Mouse (Mus musculus) MEL (cell line): ENCODE measurements around the gene Cacna1h. TPM values are rescaled to one million over a fixed set of nuclear protein-coding genes. Genes with fewer than 3 reads are reported as not detected.

ENCODE experiments used
- DNase-seq: peaks from one replicate; pipeline ENCODE4 v3.0.0; 2011; ENCODE audit warnings: low read depth, low spot score
- H3K27ac ChIP-seq: 2 replicates; pipeline ENCODE4 v1.5.1; 2012; ENCODE audit warnings: low read depth, mild to moderate bottlenecking, control low read depth, low read length, moderate library complexity; ENCODE audit not compliant: control insufficient read depth
- H3K27me3 ChIP-seq, 2 experiments: fragments of 150-350 bp in 1 of 2; sonication (generic) in 1 of 2; 2 replicates each; pipeline ENCODE4 v1.6.1; 2012; ENCODE audit warnings: low read length in 2 of 2, mild to moderate bottlenecking in 2 of 2, improper control_type of control experiment in 1 of 2, moderate library complexity in 1 of 2; ENCODE audit not compliant: insufficient read depth in 2 of 2, control insufficient read depth in 1 of 2
- H3K36me3 ChIP-seq, 2 experiments: 2 replicates each; pipeline ENCODE4 v1.6.1; 2012 to 2014; ENCODE audit warnings: low read length in 2 of 2, improper control_type of control experiment in 1 of 2, inconsistent platforms in 1 of 2, mild to moderate bottlenecking in 1 of 2; ENCODE audit not compliant: insufficient read depth in 2 of 2, control insufficient read depth in 1 of 2
- H3K4me1 ChIP-seq, 2 experiments: fragments of 150-350 bp in 1 of 2; sonication (generic) in 1 of 2; 2 replicates each; pipeline ENCODE4 v1.6.1; 2012; ENCODE audit warnings: low read length in 2 of 2, improper control_type of control experiment in 1 of 2, mild to moderate bottlenecking in 1 of 2; ENCODE audit not compliant: insufficient read depth in 2 of 2, control insufficient read depth in 1 of 2
- H3K4me3 ChIP-seq, 2 experiments: fragments of 150-350 bp in 1 of 2; sonication (generic) in 1 of 2; 2 replicates each; pipeline ENCODE4 v1.5.1; 2012; ENCODE audit warnings: low read depth in 2 of 2, low read length in 2 of 2, mild to moderate bottlenecking in 2 of 2, moderate library complexity in 2 of 2, control low read depth in 1 of 2, improper control_type of control experiment in 1 of 2; ENCODE audit not compliant: control insufficient read depth in 1 of 2, insufficient read depth in 1 of 2
- H3K79me2 ChIP-seq: 2 replicates; pipeline ENCODE4 v1.6.1; 2012; ENCODE audit warnings: mild to moderate bottlenecking, low read length, moderate library complexity; ENCODE audit not compliant: control insufficient read depth, poor library complexity, insufficient read depth
- H3K9ac ChIP-seq: 2 replicates; pipeline ENCODE4 v1.6.1; 2012; ENCODE audit warnings: low read depth, mild to moderate bottlenecking, control low read depth, low read length, moderate library complexity; ENCODE audit not compliant: control insufficient read depth, poor library complexity, severe bottlenecking
- H3K9me3 ChIP-seq: fragments of 150-350 bp; sonication (generic); replicated peaks from 2 replicates; pipeline ENCODE4 v1.6.1; 2012; ENCODE audit warnings: mild to moderate bottlenecking, low read length, improper control_type of control experiment, moderate library complexity; ENCODE audit not compliant: insufficient read depth
- E2F4 ChIP-seq: IDR thresholded peaks from 2 replicates; pipeline ENCODE4 v1.6.1; 2011; ENCODE audit warnings: low read depth, low read length, improper control_type of control experiment, borderline replicate concordance
- JUND ChIP-seq: IDR thresholded peaks from 2 replicates; pipeline ENCODE4 v1.6.1; 2011; ENCODE audit warnings: low read depth, mild to moderate bottlenecking, improper control_type of control experiment, low read length
- KAT2A ChIP-seq: conservative IDR thresholded peaks from 2 replicates; pipeline ENCODE4 v1.6.1; 2012; ENCODE audit warnings: low read depth, low read length, improper control_type of control experiment, inconsistent platforms
- MAFK ChIP-seq: IDR thresholded peaks from 2 replicates; pipeline ENCODE4 v1.6.1; 2011; ENCODE audit warnings: low read depth, mild to moderate bottlenecking, low read length, improper control_type of control experiment, borderline replicate concordance
- MAX ChIP-seq: IDR thresholded peaks from 2 replicates; pipeline ENCODE4 v1.6.1; 2011; ENCODE audit warnings: low read length, improper control_type of control experiment
- MAZ ChIP-seq: IDR thresholded peaks from 2 replicates; pipeline ENCODE4 v1.6.1; 2012; ENCODE audit warnings: low read depth, mild to moderate bottlenecking, inconsistent platforms, low read length, improper control_type of control experiment
- MYB ChIP-seq: IDR thresholded peaks from 2 replicates; pipeline ENCODE4 v1.6.1; 2011; ENCODE audit warnings: mild to moderate bottlenecking, low read depth, low read length, improper control_type of control experiment
- POLR2AphosphoS5 ChIP-seq: IDR thresholded peaks from 2 replicates; pipeline ENCODE4 v1.6.1; 2012; ENCODE audit warnings: low read depth, borderline replicate concordance, mild to moderate bottlenecking, inconsistent platforms, low read length, moderate library complexity, mixed read lengths
- RCOR1 ChIP-seq: IDR thresholded peaks from 2 replicates; pipeline ENCODE4 v1.6.1; 2012; ENCODE audit warnings: low read depth, mild to moderate bottlenecking, inconsistent platforms, low read length, improper control_type of control experiment
- SIN3A ChIP-seq: IDR thresholded peaks from 2 replicates; pipeline ENCODE4 v1.6.1; 2012; ENCODE audit warnings: low read length, improper control_type of control experiment, inconsistent platforms
- SMC3 ChIP-seq: IDR thresholded peaks from 2 replicates; pipeline ENCODE4 v1.6.1; 2011; ENCODE audit warnings: low read depth, low read length, improper control_type of control experiment
- TCF12 ChIP-seq: IDR thresholded peaks from 2 replicates; pipeline ENCODE4 v1.6.1; 2014; ENCODE audit warnings: low read depth, mild to moderate bottlenecking, inconsistent platforms, low read length, improper control_type of control experiment, moderate library complexity
- USF1 ChIP-seq: IDR thresholded peaks from 2 replicates; pipeline ENCODE4 v1.6.1; 2014; ENCODE audit warnings: low read depth, mild to moderate bottlenecking, inconsistent platforms, low read length, improper control_type of control experiment, moderate library complexity
- USF2 ChIP-seq, 2 experiments: IDR thresholded peaks; 2 replicates each; pipeline ENCODE4 v1.6.1; 2011 to 2012; ENCODE audit warnings: improper control_type of control experiment in 2 of 2, low read length in 2 of 2, borderline replicate concordance in 1 of 2, inconsistent platforms in 1 of 2, low read depth in 1 of 2, mild to moderate bottlenecking in 1 of 2; ENCODE audit not compliant: insufficient read depth in 1 of 2
- ZKSCAN1 ChIP-seq: IDR thresholded peaks from 2 replicates; pipeline ENCODE4 v1.6.1; 2012; ENCODE audit warnings: low read depth, mild to moderate bottlenecking, inconsistent platforms, low read length, improper control_type of control experiment, moderate library complexity
- polyA plus RNA-seq, 2 experiments: library from polyadenylated mRNA; stranded (reverse) in 1 of 2; unstranded in 1 of 2; fragments of >175 nt in 1 of 2; fragments of >200 nt in 1 of 2; gene quantifications; 2 replicates each; pipeline versions ENCODE4 v1.2.1 to v1.2.4; 2012; ENCODE audit warnings: low replicate concordance in 2 of 2, low read depth in 1 of 2; ENCODE audit not compliant: insufficient read length in 2 of 2, insufficient read depth in 1 of 2, missing spikeins in 1 of 2
- total RNA-seq: library from RNA; depleted of rRNA; stranded (reverse); fragments of 300-350 nt; gene quantifications from 2 replicates; pipeline ENCODE4 v1.2.3, GENCODE M21; 2012

The Cacna1h gene
- total and polyA plus RNA-seq, 3 experiments = 0.25 to 0.31 TPM; not detected in 1

DNA sequence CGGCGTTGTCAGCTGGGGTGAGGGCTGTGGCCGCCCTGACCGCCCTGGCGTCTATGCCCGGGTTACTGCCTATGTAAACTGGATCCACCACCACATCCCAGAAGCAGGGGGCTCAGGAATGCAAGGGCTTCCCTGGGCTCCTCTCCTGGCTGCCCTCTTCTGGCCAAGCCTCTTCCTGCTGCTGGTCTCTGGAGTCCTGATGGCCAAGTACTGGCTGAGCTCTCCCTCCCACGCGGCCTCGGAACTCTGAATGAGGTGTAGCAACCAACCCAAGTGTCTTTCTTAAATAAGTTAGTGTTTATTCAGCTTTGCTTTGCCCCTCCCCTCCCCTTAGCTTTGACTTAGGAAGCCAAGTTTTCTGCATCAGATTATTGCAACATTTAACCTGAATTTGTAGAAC lies 59.6 kb downstream of the Cacna1h start:
- H3K27me3 ChIP-seq = no peaks in the 10 kb centered on the region; a peak in 1 of 4 replicates

DNA sequence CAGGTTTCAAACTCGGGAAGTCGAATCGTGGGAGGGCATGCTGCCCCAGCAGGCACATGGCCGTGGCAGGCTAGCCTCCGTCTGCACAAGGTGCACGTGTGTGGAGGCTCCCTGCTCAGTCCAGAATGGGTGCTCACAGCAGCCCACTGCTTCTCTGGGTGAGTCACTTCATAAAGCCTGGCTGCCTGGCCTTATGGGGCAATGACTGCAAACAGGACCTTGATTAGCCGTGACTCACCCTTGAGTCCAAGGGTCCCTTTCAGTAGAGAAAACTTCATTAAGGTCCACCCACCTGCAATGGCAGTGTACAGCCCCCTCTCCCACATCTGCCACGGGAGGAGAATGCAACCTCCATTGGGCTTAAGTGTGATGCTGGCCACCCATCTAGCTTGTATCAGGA lies 61.1 kb downstream of the Cacna1h start:
- TF ChIP-seq RCOR1 (no peak), ZKSCAN1 (no peak), MYB (no peak), KAT2A (no peak), JUND (no peak), SMC3 (no peak), TCF12 (no peak)
- Histone ChIP-seq H3K36me3 (no peaks in the 10 kb centered on the region), H3K27ac (no peak overlapping the region), H3K79me2 (no peaks in the 10 kb centered on the region), H3K27me3 (peaks cover 0 to 2% of the 10 kb centered on the region in 2 experiments; a peak in 2 of 4 replicates), H3K4me3 (no peak overlapping the region), H3K4me1 (no peaks in the 10 kb centered on the region), H3K9ac (no peak overlapping the region), H3K9me3 (no peaks in the 10 kb centered on the region)
- no peak for DNase-seq

More for the DNA sequence above, 59.6 kb downstream of the Cacna1h start:
- DNase-seq = no peak
- no peak overlapping the region for H3K4me3 ChIP-seq
- no peak overlapping the region for H3K27ac ChIP-seq
- H3K9me3 ChIP-seq = no peaks in the 10 kb centered on the region
- no peaks in the 10 kb centered on the region for H3K4me1 ChIP-seq
- no peak overlapping the region for H3K9ac ChIP-seq
- no peaks in the 10 kb centered on the region for H3K36me3 ChIP-seq
- TF ChIP-seq USF2 (IDR thresholded peaks at IDR 0.05; ENCODE audit: borderline replicate concordance in 1 of 2, insufficient read depth in 1 of 2, low read depth in 1 of 2, low read length in 2 of 2) = no peak
- no peak for TF ChIP-seq TCF12
- no peaks in the 10 kb centered on the region for H3K79me2 ChIP-seq

GRCm38 (mm10) chr17:25368973-25369372 lies 64.6 kb downstream of the Cacna1h start, which contains the start of gene Tpsg1:
Tpsg1 (plus strand) TSS chr17:25369273.
- H3K36me3 ChIP-seq = no peaks in the 10 kb centered on the region
- no peaks in the 10 kb centered on the region for H3K4me1 ChIP-seq
- H3K9ac ChIP-seq = no peak within 1 kb of the TSS
- peaks cover 0 to 2% of the 10 kb centered on the region in 2 experiments; a peak in 2 of 4 replicates for H3K27me3 ChIP-seq
- TF ChIP-seq SIN3A (no peak), MAFK (no peak), JUND (no peak), SMC3 (no peak), E2F4 (no peak), MAX (no peak), USF1 (no peak), MAZ (no peak), POLR2AphosphoS5 (no peak)
- TF ChIP-seq, all 39 proteins: peak for 0
- no peak within 1 kb of the TSS for H3K4me3 ChIP-seq
- no peak for DNase-seq
- H3K27ac ChIP-seq = no peak within 1 kb of the TSS
- no peaks in the 10 kb centered on the region for H3K9me3 ChIP-seq
- H3K79me2 ChIP-seq = no peaks in the 10 kb centered on the region
